Mouse (Mus musculus) liver, embryonic 12.5 days (tissue): ENCODE measurements at regions not wholly inside any gene's neighbourhood (a gene's known extent, or its start where the extent isn't known, plus 50 kb on each side); places are given as distances from the start of the nearest gene placed in this dataset.
A peak's percentile ranks its signal among the peaks of the same experiment; 100 is the strongest.

Experiments
- ATAC-seq: fragments of 200-750 bp; cut with Nextera tagmentation; 2 replicates; pipeline ENCODE4 v1.8.0; 2017; ENCODE audit warnings: moderate number of reproducible peaks, mild to moderate bottlenecking, moderate library complexity
- H3K27ac ChIP-seq: fragments of 300-500 bp; sonication (generic); 2 replicates; pipeline ENCODE4 v1.5.1; 2016; ENCODE audit warnings: mild to moderate bottlenecking
- H3K27me3 ChIP-seq: fragments of 300-500 bp; sonication (generic); replicated peaks from 2 replicates; pipeline ENCODE4 v1.6.1; 2016; ENCODE audit warnings: mild to moderate bottlenecking, moderate library complexity
- H3K36me3 ChIP-seq: fragments of 300-500 bp; sonication (generic); 2 replicates; pipeline ENCODE4 v1.6.1; 2016; ENCODE audit warnings: mild to moderate bottlenecking, moderate library complexity
- H3K4me1 ChIP-seq: fragments of 300-500 bp; sonication (generic); 2 replicates; pipeline ENCODE4 v1.6.1; 2016
- H3K4me2 ChIP-seq: fragments of 300-500 bp; sonication (generic); 2 replicates; pipeline ENCODE4 v1.6.1; 2016; ENCODE audit warnings: mild to moderate bottlenecking, moderate library complexity
- H3K4me3 ChIP-seq: fragments of 300-500 bp; sonication (generic); 2 replicates; pipeline ENCODE4 v1.5.1; 2016; ENCODE audit warnings: mild to moderate bottlenecking, moderate library complexity
- H3K9ac ChIP-seq: fragments of 300-500 bp; sonication (generic); 2 replicates; pipeline ENCODE4 v1.6.1; 2016; ENCODE audit warnings: mild to moderate bottlenecking, moderate library complexity
- H3K9me3 ChIP-seq: fragments of 300-500 bp; sonication (generic); replicated peaks from 2 replicates; pipeline ENCODE4 v1.6.1; 2016; ENCODE audit warnings: mild to moderate bottlenecking, moderate library complexity
- WGBS: fragments of 180-500 bp; shearing (Covaris S2); methylation state at CpG from one replicate; pipeline ENCODE4 v1.1.7; 2016; ENCODE audit not compliant: insufficient replicate concordance; 5-methylcytosine and 5-hydroxymethylcytosine counted together

GRCm38 (mm10) chr15:36884074-36884473, 123.5 kb downstream of the Zfp706 start:
- ATAC-seq = no peak
- 75% methylated on average over 3 of the region's 3 CpGs for WGBS
- no peaks in the 10 kb centered on the region for H3K36me3 ChIP-seq
- no peak overlapping the region for H3K9ac ChIP-seq
- H3K4me1 ChIP-seq = 0 out of 2 replicates have a peak, but pooled peaks cover 7% of the 10 kb centered on the region
- no peak overlapping the region for H3K4me2 ChIP-seq
- no peaks in the 10 kb centered on the region for H3K27me3 ChIP-seq
- no peaks in the 10 kb centered on the region for H3K9me3 ChIP-seq
- no peak overlapping the region for H3K4me3 ChIP-seq
- H3K27ac ChIP-seq = no peak overlapping the region

GRCm38 (mm10) chr15:36883156-36883555, 124.4 kb downstream of the Zfp706 start:
- Histone ChIP-seq H3K4me2 (no peak overlapping the region), H3K4me1 (peaks cover 10% of the 10 kb centered on the region; the same call in 1 of the 2 replicates), H3K27me3 (no peaks in the 10 kb centered on the region), H3K9me3 (no peaks in the 10 kb centered on the region), H3K4me3 (no peak overlapping the region), H3K9ac (no peak overlapping the region), H3K27ac (no peak overlapping the region), H3K36me3 (no peaks in the 10 kb centered on the region)
- 69% methylated on average over 6 of the region's 6 CpGs for WGBS
- no peak for ATAC-seq

DNA sequence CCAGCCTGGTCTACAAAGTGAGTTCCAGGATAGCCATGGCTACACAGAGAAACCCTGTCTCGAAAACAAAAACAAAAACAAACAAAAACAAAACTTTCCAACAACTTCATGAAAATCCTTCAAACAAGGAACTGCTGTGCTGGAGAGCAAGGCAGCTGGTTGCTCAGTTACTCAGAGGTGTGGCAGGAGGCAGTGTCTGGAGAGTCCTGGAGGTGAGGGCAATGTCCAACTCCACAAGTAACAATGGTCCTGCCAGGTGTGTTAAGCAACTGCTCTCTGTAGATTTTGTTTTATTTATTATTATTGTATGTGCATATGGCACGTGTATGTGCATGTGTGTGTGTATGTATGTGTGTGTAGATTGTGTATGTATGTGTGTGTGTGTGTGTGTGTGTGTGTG, 126.0 kb downstream of the Zfp706 start:
- H3K9me3 ChIP-seq = no peaks in the 10 kb centered on the region
- ATAC-seq = no peak

DNA sequence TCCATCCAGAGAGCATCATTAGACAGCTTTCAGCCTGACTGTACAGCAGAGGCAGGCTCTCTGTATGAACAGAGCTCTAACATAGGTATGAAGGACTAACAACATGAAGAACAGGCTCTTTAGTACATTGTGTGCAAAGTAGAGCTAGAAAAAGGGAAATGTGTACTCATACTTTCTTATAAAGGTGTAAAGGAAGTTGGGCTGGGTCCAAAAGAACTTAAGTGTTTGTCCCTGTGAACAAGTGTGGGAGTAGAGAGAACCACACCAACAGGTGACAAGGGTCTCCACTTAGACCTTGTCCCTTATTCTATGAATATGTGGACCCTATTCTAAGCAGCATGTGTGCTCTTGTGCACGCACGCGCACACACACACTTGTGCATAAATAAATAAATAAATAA, 127.0 kb downstream of the Zfp706 start:
- 83% methylated on average over 3 of the region's 3 CpGs for WGBS
- no peak overlapping the region for H3K27ac ChIP-seq
- H3K4me3 ChIP-seq = no peak overlapping the region
- H3K9me3 ChIP-seq = no peaks in the 10 kb centered on the region
- H3K4me1 ChIP-seq = peaks cover 19% of the 10 kb centered on the region
- H3K27me3 ChIP-seq = no peaks in the 10 kb centered on the region
- no peak overlapping the region for H3K4me2 ChIP-seq
- ATAC-seq = no peak
- H3K36me3 ChIP-seq = no peaks in the 10 kb centered on the region
- no peak overlapping the region for H3K9ac ChIP-seq

More for the DNA sequence above, 126.0 kb downstream of the Zfp706 start:
- Histone ChIP-seq H3K4me2 (no peak overlapping the region), H3K27me3 (no peaks in the 10 kb centered on the region), H3K4me1 (peaks cover 10% of the 10 kb centered on the region; the same call in 1 of the 2 replicates), H3K36me3 (no peaks in the 10 kb centered on the region), H3K9ac (no peak overlapping the region), H3K27ac (no peak overlapping the region), H3K4me3 (no peak overlapping the region)
- 69% methylated on average over 2 of the region's 2 CpGs for WGBS

DNA sequence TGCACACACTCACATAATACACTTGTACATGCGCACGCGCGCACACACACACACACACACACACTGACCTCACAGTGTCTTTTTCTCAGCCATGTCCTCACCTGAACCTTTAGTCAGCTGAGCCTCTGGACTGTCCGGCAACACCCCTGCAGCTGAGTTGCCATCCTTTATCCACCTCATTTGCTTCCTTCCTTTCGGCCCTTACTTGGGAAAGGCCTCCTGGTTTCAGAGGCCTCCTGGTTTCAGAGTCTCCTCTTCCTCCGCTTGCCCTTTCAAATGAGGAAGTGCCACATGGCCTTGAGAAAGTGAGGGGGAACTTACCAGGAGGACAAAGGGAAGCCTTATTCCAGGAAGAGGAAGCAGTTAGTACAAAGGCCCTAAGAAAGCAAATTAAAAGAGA, 128.0 kb downstream of the Zfp706 start:
- WGBS = 64% methylated on average over 7 of the region's 7 CpGs
- no peak for ATAC-seq
- Histone ChIP-seq H3K27me3 (no peaks in the 10 kb centered on the region), H3K36me3 (no peaks in the 10 kb centered on the region), H3K4me2 (peak overlapping the region; percentile 19; the same call in 1 of the 2 replicates), H3K27ac (no peak overlapping the region; the same call in 1 of the 2 replicates), H3K4me3 (no peak overlapping the region; the same call in 1 of the 2 replicates), H3K9ac (no peak overlapping the region), H3K9me3 (no peaks in the 10 kb centered on the region), H3K4me1 (peaks cover 25% of the 10 kb centered on the region)

DNA sequence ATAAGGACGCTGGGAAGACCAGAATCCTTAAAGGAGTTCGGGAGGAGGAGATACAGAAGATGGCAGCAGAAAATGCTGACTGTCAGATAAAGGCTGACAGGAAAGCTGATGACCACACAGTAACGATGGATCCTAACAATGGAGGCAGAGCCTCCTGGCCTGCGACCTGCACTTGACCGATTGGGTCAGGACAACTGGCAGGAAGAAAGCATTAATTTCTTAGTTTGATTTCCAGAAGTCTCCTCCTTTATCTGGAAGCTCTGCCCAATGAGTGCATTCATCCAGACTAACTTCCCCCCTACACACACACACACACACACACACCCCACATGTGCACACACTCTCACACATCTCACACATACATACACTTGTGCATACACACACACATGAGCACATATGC, 128.6 kb downstream of the Zfp706 start:
- 9% methylated on average over 5 of the region's 5 CpGs for whole genome bisulfite sequencing
- Histone ChIP-seq H3K27me3 (no peaks in the 10 kb centered on the region), H3K27ac (no peak overlapping the region), H3K9me3 (no peaks in the 10 kb centered on the region), H3K4me1 (peaks cover 31% of the 10 kb centered on the region), H3K9ac (no peak overlapping the region), H3K4me3 (no peak overlapping the region; the same call in 1 of the 2 replicates), H3K36me3 (no peaks in the 10 kb centered on the region), H3K4me2 (peak overlapping the region; percentile 19)
- no peak for ATAC-seq

- no peaks in the 10 kb centered on the region for H3K36me3 ChIP-seq
- no peaks in the 10 kb centered on the region for H3K9me3 ChIP-seq
- H3K4me1 ChIP-seq = peaks cover 35% of the 10 kb centered on the region
- H3K4me3 ChIP-seq = no peak overlapping the region
- H3K4me2 ChIP-seq = no peak overlapping the region
- H3K27me3 ChIP-seq = no peaks in the 10 kb centered on the region
- H3K9ac ChIP-seq = no peak overlapping the region
- 73% methylated on average over 3 of the region's 3 CpGs for WGBS
- no peak for ATAC-seq
- no peak overlapping the region for H3K27ac ChIP-seq
These were observed 129.3 kb downstream of the Zfp706 start for GRCm38 (mm10) chr15:36878276-36878675.

- no peak for ATAC-seq
- no peaks in the 10 kb centered on the region for H3K36me3 ChIP-seq
- WGBS = 66% methylated on average over 7 of the region's 7 CpGs
- H3K9ac ChIP-seq = no peak overlapping the region
- no peak overlapping the region for H3K27ac ChIP-seq
- peaks cover 30% of the 10 kb centered on the region for H3K4me1 ChIP-seq
- no peak overlapping the region for H3K4me2 ChIP-seq
- no peaks in the 10 kb centered on the region for H3K9me3 ChIP-seq
- no peaks in the 10 kb centered on the region for H3K27me3 ChIP-seq
- H3K4me3 ChIP-seq = no peak overlapping the region
These were observed 130.1 kb downstream of the Zfp706 start for GRCm38 (mm10) chr15:36877501-36877900.

DNA sequence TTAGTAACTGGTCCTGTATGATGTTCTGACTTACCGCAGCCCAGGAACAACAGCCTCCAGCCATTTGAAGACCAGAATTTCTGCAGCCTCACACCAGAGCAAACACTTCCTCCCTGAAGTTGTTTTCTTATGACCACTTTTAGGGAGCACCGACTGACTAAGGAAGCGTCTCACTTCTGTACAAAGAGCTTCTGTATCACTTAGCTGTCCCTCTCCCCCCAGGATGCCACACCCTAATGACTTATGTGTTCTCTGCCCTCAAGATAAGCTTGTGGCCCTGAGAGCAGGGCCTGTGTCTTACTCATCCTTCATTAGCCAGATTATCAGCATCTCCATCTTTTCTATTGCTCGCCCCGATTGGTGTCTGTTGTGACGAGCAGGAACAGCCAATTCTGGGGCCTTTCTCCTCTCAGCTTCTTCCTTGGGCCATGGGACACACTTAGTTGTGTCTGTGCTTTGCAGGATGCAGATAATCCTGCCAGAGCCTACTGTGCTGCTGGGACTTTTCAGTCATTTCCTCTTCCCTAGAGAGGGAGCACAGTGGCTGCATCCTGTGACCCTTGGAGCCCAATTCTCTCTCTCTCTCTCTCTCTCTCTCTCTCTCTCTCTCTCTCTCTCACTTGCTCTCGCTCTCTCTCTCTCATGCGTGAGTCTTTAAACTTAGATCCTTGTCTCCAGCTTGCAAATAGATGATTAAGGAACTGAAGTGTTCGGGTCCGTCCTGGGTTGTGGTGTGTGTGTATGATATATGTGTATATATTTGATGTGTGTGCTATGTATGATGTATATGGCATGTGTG, 131.4 kb downstream of the Zfp706 start:
- Histone ChIP-seq H3K9me3 (no peaks in the 10 kb centered on the region), H3K4me2 (no peak overlapping the region), H3K4me1 (peaks cover 30% of the 10 kb centered on the region), H3K4me3 (no peak overlapping the region), H3K9ac (no peak overlapping the region), H3K27me3 (no peaks in the 10 kb centered on the region), H3K27ac (peak overlapping the region; percentile 27; the same call in 1 of the 2 replicates), H3K36me3 (no peaks in the 10 kb centered on the region)
- WGBS = 28% methylated on average over 10 of the region's 10 CpGs
- ATAC-seq = peak; percentile 72

DNA sequence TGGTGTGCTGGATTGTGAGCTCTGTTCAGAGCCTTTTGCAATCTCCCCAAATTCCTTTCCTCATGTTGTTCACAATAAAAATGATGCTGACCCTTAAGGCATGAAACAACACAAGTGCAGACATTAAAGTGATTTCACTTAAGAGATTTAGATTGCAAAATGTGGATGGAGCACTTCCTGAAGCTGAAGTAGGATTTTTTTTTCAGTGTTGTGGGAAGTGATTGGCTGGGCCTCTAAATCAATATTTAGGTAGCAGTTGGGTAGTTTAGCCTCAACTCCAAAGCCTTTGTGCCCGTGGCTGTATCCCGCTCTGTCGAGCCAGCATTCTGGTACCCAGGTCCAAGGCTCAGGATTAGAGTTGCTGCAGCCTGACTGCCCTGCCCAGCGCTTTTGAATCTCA, 133.0 kb downstream of the Zfp706 start:
- H3K4me3 ChIP-seq = no peak overlapping the region
- H3K9ac ChIP-seq = no peak overlapping the region
- H3K9me3 ChIP-seq = no peaks in the 10 kb centered on the region
- no peaks in the 10 kb centered on the region for H3K36me3 ChIP-seq
- H3K4me2 ChIP-seq = no peak overlapping the region
- 69% methylated on average over 4 of the region's 4 CpGs for WGBS
- no peak overlapping the region for H3K27ac ChIP-seq
- no peaks in the 10 kb centered on the region for H3K27me3 ChIP-seq
- H3K4me1 ChIP-seq = peaks cover 30% of the 10 kb centered on the region
- no peak for ATAC-seq

DNA sequence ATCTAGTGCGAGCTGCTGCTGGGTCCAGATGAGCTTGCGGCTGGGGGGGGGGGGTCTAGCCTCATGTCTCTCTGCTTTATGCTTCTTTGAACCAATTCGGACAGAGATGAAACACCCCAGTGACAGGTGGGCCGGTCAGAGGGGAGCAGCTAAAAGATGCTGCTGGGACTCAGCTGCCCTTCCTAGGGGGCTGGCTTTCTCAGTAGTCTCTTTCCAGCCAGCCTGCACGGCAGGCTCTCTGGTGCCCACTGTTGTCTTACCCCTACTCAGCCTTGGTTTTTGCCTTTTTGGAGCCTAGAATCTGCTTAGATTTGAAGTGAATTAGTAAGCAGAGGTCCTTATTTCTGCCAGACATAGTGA, 133.7 kb downstream of the Zfp706 start:
- H3K4me3 ChIP-seq = no peak overlapping the region
- H3K9ac ChIP-seq = no peak overlapping the region
- no peaks in the 10 kb centered on the region for H3K36me3 ChIP-seq
- no peaks in the 10 kb centered on the region for H3K27me3 ChIP-seq
- 58% methylated on average over 5 of the region's 5 CpGs for WGBS
- no peak for ATAC-seq
- H3K9me3 ChIP-seq = no peaks in the 10 kb centered on the region
- H3K27ac ChIP-seq = peak overlapping the region; percentile 32; the same call in 1 of the 2 replicates
- H3K4me2 ChIP-seq = no peak overlapping the region
- H3K4me1 ChIP-seq = peaks cover 26% of the 10 kb centered on the region

DNA sequence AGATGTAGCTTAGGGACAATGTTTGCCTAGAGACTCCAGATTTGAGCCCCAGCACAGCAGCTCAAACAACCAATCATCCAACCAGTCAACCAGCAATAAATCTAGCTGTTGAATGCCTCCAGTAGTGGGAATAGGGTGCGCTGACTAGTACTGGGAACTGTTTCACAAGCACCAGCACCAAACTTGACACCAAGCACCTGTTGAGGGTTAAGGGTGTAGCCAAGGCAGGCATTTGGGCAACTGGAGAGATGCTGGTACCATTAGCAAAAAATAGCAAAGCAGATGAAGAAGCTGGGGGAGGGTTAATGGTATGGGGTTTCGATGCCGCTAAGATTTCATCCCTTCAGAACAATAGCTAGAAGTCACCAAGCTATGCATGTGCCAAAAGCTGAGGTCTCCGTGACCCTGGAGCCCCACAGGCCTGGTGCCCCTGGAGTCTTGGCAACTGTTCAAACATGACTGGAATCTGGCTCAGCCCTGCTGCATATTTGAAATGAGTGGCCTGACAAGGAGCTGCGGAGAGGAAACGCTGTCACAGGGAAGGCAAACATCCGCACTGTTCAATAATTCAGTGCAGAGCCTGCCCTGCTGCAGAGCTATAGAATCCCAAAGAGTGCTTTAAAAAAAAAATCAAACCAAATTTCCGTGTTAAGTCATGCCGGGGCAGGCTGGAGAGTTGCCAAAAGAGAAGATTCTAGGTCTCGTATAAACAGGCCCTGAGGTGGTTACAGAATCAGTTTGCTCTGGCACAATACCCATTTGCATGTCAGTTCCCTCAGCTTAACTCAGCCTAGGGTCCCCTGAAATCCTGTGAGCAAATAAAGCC, 134.3 kb downstream of the Zfp706 start:
- H3K9ac ChIP-seq = no peak overlapping the region
- H3K4me3 ChIP-seq = no peak overlapping the region
- WGBS = 65% methylated on average over 10 of the region's 10 CpGs
- H3K27me3 ChIP-seq = no peaks in the 10 kb centered on the region
- no peak for ATAC-seq
- no peak overlapping the region for H3K4me2 ChIP-seq
- peaks cover 25% of the 10 kb centered on the region for H3K4me1 ChIP-seq
- H3K27ac ChIP-seq = peak overlapping the region; percentile 32; the same call in 1 of the 2 replicates
- H3K36me3 ChIP-seq = no peaks in the 10 kb centered on the region
- no peaks in the 10 kb centered on the region for H3K9me3 ChIP-seq
